Mouse (Mus musculus) 3134 (cell line): ENCODE data around the gene Uchl5.

Experiments used
- DNase-seq: peaks from one replicate; pipeline ENCODE4 v3.0.0-alpha.2; 2011; ENCODE audit warnings: low spot score; ENCODE audit not compliant: insufficient read length; ENCODE audit errors: extremely low read depth

The Uchl5 gene

GRCm38 (mm10) chr1:143776446-143777411 lies at the start of gene Uchl5, which contains the start of gene Trove2:
TSS of gene Uchl5 (plus strand) at chr1:143777272.
TSS of gene Trove2 (minus strand) at chr1:143777068.
- DNase-seq: peak; percentile 96

- no peak for DNase-seq
Measured at GRCm38 (mm10) chr1:143727701-143728445, 49.2 kb upstream of the Uchl5 start.

GRCm38 (mm10) chr1:143730899-143731298 lies 46.2 kb upstream of the Uchl5 start:
- peak; percentile 28 for DNase-seq

- DNase-seq: no peak
Measured at GRCm38 (mm10) chr1:143731691-143732090, 45.4 kb upstream of the Uchl5 start.

GRCm38 (mm10) chr1:143733914-143734410 lies 43.1 kb upstream of the Uchl5 start:
- DNase-seq: no peak

- DNase-seq: no peak
Measured at GRCm38 (mm10) chr1:143738811-143739210, 38.3 kb upstream of the Uchl5 start.

GRCm38 (mm10) chr1:143739361-143740350 lies 37.4 kb upstream of the Uchl5 start:
- peak; percentile 84 for DNase-seq

- peak; percentile 7 for DNase-seq
Measured at GRCm38 (mm10) chr1:143740581-143740980, 36.5 kb upstream of the Uchl5 start.

GRCm38 (mm10) chr1:143741331-143741730 lies 35.7 kb upstream of the Uchl5 start:
- no peak for DNase-seq

- no peak for DNase-seq
Measured at GRCm38 (mm10) chr1:143742186-143742585, 34.9 kb upstream of the Uchl5 start.

GRCm38 (mm10) chr1:143745871-143746270 lies 31.2 kb upstream of the Uchl5 start:
- no peak for DNase-seq

GRCm38 (mm10) chr1:143762159-143762558 lies 14.9 kb upstream of the Uchl5 start:
- no peak for DNase-seq

- DNase-seq: no peak
Measured at GRCm38 (mm10) chr1:143764443-143764842, 12.6 kb upstream of the Uchl5 start.

GRCm38 (mm10) chr1:143765801-143766200 lies 11.3 kb upstream of the Uchl5 start:
- DNase-seq: no peak

- DNase-seq: no peak
Measured at GRCm38 (mm10) chr1:143766238-143766637, 10.8 kb upstream of the Uchl5 start.

- DNase-seq: no peak
Measured at GRCm38 (mm10) chr1:143770444-143771109, 6.5 kb upstream of the Uchl5 start.

GRCm38 (mm10) chr1:143773082-143773481 lies 4.0 kb upstream of the Uchl5 start:
- DNase-seq: no peak

GRCm38 (mm10) chr1:143773909-143774308 lies 3.2 kb upstream of the Uchl5 start:
- peak; percentile 11 for DNase-seq

- no peak for DNase-seq
Measured at GRCm38 (mm10) chr1:143777558-143778218, 616 bp downstream of the Uchl5 start.
